Mouse (Mus musculus) cerebellum, postnatal 14 days (tissue): Measurements from ENCODE around the gene Ankrd12.

ENCODE experiments used
- DNase-seq, 2 experiments: peaks; one replicate each; pipeline ENCODE4 v3.0.0; 2021; ENCODE audit warnings: mixed read lengths in 2 of 2

Ankrd12 gene

DNA sequence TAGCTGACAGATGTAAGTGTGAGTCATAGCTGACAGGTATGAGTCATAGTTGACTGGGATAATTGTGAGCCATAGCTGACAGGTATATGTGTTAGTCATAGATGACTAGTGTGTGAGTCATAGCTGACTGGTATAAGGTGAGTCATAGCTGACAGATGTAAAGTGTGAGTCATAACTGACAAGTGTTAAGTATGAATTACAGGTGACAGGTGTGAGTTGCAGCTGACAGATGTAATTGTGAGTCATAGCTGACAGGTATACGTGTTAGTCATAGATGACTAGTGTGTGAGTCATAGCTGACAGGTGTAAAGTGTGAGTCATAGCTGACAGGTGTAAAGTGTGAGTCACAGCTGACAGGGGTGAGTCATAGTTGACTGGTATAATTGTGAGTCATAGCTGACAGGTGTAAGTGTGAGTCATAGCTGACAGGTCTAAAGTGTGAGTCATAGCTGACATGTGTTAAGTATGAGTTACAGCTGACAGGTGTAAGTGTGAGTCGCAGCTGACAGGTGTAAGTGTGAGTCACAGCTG lies 115.2 kb downstream of the Ankrd12 start:
- no peak for DNase-seq

DNA sequence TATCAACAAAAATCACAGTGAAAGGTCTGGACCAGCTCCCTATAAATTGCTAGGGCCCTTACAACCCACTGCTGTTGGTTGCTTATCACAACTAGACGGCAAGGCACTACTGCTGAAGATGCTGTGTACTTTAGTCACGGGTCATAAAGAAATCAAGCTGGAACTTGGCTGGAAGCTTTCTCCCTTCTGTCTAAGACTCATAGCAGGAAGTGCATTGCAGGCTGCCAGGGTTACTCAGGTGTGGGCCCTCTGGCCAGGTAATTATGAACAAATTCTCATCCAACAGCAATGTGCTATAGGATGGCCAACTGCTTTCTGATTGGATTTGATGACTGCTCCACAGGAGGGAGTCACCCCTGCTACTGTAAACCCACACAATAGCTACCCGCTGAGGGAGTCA lies 117.9 kb downstream of the Ankrd12 start:
- no peak for DNase-seq

DNA sequence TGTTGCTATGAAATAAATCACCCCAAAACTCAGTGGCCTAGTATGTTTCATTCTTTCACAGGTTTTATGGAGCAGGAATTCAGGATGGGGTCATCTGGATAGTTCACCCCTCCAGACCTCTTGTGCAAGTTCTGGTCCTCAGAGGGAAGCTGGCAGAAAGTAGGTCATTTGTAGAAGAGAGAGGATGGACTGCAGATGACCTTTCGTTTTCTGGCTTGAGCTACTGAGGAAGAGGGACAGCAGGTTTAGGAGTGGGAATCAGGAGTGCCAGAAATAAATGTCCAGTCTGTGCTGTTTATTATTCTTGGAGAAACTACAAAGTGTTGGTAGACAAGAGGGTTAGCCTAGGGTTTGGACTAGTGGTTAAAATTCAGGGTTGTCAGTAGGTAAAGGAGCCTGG lies 118.5 kb downstream of the Ankrd12 start:
- peak in 1 of 2 experiments; percentile 42 for DNase-seq

DNA sequence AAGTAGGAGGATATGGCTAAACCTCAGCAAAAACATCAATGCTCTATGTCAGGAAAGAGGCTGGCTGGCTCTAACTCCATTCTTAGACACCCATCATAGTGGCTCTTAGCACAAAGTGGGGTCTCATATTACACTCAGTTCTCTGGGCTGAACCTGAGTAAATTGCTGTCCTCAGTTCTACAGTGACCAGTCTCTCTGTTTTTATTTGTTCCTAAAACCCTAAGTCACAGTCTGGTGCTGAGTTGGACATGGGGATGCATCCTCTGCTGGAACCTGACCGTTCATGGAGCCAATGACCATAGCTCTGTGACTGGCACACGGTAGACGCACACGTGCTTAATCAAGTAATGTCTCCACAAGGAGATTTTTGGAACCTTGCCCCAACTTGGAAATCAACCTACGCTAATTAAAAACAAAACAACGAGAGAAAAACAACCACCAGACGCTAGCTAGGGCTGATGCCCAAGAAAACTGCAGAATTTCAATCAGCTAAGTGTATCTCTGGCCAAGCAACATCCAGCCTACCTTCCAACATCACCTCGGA lies 119.0 kb downstream of the Ankrd12 start:
- peak; percentile 54 to 64 for DNase-seq

DNA sequence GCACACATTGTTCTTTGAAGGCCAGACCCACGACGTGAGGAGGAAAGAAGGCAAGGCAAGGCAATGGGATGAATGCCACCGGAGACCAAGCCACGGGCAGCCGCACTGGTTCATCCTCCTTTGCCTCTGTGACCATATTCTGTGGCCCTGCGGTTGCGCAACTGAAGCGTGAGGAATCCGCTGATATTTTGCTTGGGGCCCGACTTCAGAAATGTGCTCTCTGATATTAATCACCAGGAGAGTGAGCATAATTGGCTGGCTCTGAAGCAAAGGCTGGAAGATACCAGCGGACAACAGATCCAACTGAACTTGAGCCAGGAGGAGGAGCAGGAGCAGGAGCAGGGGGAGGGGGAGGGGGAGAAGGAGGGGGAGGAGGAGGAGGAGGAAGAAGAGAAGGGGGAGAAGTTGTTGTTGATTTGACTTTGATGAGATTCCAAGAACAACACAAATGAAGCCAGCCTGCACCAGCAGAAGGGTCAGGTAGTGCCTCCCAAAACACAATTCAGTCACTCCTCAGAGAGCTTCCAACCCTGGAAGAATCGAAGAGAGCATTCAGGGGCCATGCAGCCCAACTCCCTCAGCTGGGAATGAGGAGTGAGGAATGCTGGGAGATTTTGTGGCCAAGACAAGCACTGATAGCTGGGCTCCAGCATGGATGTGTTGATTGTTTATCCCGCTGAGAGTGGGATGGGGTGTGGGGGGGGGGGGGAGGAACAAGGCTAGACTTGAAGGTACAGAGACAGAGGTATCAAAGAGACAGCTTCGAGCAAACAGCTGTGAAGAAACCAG lies 119.7 kb downstream of the Ankrd12 start:
- DNase-seq, result peak; percentile 69 to 75

DNA sequence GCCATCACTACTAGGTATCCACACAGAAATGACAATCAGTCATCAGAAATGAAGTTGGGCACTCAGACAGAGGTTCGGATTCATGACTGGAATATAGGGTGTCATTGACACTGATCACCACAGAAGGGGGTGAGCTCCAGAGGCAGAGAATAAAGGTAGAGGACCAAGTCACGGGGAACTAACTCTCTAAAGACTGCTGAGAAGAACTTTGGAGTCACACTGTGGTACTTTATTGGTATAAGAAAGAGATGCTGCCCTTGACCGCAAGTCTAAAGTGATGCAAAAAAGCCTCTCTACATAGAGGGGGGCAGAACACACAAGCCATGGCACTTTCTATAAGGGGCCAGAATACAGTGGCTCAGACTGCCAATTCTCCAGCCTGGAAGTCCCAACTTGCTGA lies 120.7 kb downstream of the Ankrd12 start:
- no peak for DNase-seq

DNA sequence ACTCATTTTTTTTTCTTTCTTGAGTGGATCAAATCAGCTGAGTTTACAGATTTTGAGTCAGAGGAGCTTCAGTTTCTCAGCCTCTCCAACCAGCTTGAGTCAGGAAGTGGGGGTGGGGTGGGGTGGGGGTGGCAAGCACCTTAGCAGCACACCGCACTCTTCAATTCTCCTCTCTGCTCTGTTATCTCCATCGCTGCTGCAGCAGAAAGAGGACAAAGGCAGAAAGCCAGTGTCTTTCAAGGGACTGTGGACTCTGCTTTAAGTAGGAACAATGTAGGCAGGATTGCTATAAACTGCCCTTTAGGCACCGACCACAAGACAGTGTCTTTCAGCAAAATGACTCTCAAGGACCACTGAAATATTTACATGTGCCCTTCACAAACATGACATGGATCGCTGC lies 122.9 kb downstream of the Ankrd12 start:
- DNase-seq, result no peak

DNA sequence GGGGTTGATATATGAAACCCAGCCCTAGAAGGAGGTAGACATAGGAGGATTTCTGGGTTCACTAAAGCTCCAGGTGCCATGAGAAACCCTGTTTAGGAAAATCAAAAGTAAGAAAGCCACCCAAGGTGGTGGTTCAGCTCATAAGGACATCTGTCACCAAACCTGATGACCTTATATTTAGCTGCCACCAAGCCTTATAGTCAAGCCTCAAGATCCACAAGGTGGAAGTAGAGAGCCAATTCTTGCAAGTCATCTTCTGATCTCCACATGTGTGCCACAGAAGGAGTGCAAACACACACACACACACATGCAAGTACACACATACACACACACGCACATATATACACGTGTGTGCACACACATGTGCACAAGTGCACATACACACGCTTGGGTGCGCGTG lies 124.8 kb downstream of the Ankrd12 start:
- DNase-seq, result peak; percentile 39 to 53

DNA sequence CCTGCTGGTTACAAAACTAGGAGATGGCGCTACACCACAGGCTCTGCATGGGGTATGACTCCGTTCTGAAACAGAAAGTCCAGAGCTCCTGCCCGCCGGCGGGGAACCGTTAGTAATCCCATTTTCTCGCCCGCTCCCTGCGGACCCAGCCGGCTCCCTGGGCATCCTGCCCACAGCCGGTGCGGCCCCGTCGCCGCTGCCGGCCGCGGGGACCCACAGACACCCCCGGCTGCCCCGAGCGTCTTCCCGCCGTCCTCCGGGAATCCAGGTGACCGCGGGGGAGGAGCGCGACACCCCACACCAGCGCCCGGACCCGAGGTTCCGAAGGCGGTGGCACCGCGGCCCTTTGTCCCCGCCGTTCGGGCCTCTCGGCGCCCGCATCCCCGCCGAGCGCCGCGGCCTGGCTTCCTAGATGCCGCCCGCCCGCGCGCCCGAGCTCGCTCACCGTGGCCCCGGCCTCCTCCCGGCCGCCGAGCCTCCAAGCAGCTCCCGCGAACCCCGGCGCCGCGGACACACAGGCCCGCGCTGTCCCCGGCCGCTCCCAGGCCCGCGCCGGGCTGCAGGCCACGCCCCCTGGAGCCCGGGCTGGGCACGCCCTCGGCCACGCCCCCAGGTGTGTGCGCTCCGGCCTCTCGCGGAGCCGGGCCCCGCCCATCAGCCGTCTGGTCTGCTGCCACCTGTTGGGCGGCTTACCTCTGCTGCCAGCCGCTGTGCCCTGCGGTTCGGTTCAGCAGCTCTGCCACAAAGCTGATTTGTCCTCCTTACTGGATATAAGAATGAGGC lies 126.1 kb downstream of the Ankrd12 start, which contains the start of gene Twsg1:
Gene Twsg1, minus strand, starts transcription at position 605 of the 783 bp plus-strand sequence.
- DNase-seq, result peak; percentile 97 to 98

DNA sequence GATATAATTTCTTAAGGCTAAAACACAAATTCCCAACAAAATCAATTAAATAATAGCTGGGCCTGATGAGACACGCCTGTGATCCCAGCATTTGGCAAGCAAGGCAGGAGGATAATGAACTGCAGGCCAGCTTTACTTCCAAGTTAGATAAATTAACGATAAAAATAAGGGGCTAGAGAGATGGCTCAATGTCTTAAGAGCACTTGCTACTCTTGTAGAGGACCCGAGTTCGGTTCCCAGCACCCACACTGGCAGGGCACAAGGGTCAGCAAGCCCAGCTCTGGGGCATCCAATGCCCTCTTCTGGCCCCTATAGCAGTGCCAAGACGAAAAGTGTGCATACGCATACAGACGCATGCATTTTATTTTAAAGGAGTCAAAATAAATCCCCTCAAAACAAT lies 126.7 kb downstream of the Ankrd12 start:
- peak; percentile 39 to 65 for DNase-seq

DNA sequence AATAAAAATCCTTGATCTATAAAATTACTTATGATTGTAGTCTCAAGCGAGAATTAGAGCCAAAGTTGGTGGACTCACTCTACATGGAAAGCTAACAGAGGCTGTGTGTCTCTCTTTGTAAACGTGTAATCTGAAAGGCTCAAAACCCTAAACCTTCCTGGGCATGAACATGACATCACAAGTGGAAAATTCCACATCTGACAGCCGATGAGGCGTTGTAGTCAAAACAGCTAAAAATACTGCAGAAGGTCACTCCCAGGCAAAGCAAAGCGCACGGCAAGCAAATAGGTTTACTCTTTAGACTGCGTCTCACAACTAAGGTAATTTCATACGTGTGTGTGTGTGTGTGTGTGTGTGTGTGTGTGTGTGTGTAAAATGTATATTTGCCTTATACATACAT lies 129.6 kb downstream of the Ankrd12 start:
- no peak for DNase-seq

DNA sequence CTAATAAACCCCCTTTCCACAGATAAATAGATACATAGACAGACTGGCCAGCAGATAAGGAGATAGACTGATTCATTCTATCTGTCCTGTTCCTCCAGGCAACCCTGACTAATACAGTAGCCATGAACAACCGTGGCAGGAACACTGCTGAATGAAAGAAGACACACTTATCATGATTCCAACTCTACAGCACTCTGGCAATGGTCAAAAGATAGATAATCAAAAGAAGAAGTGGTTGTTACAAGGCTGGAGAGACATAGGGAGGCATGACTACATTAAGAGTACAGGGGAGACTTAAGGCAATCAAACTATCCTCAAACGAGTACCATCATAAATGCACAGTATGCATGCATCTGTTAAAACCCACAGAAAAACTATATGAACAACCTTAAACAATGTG lies 131.5 kb downstream of the Ankrd12 start:
- no peak for DNase-seq

DNA sequence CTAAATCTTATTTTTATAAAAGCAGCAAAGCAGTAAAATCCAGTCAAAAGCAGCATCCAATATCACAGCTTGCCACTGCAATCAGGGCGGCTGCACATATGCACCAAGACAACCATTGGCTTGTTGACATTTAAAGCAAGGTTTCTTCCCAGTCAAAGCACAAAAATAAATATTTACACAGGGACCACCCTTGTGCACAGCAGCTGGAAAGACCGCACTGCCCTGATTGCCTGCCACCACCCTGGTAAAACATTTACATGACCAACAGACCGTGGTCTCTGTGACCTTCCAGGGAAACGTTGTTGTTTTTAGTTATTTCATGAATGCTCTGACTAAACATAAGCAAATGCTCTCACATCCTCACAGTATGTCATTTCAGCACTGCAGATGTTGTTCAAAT lies 134.5 kb downstream of the Ankrd12 start:
- DNase-seq, result no peak

DNA sequence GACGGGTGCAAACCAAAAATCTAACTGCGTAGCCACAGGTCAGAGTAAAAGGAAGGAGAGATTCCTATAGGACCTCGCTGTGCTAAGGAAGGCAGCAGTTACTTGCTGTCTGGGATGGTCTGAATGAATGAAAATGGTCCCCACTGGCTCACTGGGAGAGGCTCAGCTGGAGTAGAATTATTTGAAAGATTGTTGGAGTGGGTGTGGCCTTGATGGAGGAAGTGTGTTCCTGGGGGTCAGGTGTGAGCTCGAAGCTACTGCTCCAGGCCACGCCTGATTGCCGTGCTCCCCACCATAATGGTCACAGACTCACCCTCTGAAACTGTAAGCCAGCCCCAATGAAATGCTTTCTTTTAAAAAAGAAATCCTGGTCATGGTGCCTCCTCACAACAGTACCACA lies 135.6 kb downstream of the Ankrd12 start:
- DNase-seq, result no peak

DNA sequence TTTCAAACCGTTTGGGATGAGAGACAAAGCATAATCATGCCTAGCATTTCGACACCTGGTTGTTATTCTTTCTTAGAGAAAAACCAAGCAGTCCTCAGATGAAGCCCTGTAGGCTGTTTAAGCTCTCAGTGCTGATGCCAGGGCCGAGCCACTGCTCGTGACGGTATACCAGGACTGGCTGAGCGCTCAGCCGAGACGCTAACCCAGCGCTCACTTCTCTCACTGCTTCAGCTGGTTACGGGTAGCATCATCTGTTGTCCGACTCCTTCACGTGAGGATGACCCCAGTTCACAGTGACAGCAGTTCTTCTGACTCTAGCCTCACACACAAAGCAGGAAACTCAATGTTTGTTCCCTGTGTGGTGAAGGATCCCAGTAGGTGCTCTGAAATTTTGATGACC lies 136.7 kb downstream of the Ankrd12 start:
- no peak for DNase-seq

DNA sequence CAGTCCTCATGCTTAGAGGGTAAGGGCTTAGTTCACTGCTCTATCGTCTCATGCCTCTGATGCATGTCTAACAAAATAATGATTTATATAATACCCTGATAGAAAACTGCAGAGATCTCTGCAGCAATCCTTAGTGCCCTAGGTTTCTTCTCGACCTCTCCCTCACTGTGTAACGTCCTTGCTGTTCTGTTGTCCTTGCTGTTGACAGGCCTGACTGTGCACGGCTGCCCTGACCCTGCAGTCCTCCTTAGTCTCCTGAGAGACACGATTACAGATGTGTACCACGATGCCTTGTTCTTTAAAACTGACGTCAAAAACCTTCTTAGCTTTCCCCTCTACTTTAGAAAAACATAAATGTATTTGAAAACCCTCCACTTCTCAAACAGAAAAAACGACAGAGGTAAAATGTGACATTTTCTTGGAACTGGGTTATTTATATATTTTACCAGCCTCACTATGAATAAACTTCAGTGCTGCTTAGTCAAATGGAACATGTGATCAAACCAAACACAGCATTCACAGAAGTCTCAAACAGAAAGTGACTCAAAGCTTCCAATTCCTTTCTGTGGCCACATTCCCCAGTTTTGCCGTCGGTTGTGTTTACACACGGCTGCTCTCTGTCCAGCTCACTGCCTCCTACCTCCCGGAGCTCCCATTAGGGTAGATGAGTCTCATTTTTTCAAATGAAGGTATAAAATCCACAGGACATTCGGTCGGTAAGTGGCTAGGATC lies 137.3 kb downstream of the Ankrd12 start:
- no peak for DNase-seq

DNA sequence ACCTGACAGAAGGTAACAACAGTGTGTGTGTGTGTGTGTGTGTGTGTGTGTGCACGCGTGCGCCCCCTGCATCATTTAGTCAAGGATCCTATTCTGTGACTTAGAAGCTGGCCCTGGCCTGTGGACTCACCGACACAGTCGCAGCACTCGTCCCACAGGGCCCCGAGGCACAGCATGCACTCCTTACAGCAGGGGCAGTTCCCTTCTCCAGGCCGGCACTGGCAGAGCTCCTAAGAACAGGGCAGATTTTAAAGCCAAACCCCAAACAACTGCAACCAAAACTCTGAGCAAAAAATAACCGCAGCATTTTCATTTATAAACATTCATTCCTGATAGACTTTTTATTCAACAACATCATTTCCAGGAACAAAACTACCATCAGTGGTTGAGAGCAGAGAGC lies 139.2 kb downstream of the Ankrd12 start:
- no peak for DNase-seq

DNA sequence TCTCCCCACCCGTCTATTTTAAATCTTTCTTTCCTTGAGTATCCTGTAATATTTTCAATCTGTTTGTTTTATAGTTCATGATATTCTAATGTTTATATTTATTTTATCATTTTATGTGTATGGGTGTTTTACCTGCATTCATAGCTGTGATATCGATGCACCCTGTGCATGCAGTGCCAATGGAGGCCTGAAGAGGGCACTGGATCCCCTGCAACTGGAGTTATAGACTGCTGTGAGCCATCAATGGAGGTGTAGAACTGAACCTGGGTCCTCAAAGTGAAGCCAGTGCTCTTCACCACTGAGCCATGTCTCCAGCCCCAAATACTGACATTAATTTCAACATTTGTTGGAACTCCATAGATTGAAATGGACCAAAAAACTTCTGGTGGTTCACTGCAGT lies 143.1 kb downstream of the Ankrd12 start:
- DNase-seq, result no peak

DNA sequence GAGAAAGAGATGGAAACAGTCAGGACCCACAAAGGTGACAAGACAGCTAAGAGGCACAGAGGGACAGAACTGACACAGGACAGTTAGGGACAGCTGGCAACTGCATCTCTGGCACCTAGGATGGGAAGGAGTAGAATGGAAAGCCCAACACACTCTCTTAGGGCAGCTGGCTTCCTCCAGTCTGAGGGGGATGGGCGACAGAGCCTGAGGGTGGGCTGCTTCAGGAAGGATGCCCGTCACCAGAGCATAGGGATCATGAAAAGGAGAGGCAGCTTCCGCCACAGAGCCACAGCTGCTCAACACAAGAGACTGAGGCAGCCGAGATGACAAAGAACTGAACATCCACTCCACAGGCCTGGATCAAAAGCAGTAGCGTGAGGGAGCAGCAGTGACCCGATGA lies 145.4 kb downstream of the Ankrd12 start:
- DNase-seq, result peak in 1 of 2 experiments; percentile 47

DNA sequence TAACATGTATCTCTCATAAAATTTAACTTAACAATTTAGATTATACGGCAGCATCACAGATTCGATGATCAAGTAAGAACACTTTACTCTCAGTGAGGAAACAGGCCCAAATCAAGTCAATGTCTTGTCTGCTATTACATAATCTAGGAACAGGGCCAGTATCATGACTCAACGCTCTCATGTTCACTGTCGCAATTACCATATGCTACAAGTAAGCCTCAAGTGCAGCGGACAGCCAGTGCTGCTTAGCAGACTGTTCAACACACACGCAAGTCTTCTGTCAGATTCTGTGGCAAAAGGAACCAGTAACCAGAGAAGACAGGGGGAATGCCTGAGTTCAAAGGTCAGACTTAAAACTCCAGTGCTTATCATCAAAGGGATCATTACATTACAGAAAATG lies 145.9 kb downstream of the Ankrd12 start:
- peak; percentile 43 to 61 for DNase-seq

DNA sequence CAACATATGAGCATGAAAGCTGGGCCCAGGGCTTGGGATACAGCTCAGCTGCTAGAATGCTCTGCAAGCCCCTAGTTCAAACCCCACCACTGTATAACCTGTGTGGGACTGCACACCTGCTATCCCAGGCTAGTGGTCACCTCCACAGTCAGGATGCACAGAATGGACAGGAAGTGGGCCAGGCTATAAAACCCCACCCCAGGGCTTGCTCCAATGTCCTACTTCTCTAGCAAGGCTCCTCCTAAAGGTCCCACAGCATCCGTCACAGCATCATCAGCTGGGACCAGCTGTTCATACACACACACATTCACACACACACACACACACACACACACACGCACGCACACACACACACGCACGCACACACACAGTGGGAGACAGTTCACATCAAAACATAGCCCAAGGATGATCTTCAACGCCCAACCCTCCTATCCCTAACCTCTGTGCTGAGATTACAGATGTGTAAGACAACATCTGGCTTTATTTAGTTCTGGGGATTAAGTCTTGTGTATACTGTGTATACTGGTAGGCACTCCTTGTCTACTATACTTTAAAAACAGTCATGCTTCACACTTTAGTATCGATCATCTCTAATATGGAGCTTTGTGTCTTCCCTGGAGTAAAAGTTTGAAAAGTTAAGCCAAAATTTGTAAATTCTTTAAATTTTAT lies 146.6 kb downstream of the Ankrd12 start:
- DNase-seq, result no peak

DNA sequence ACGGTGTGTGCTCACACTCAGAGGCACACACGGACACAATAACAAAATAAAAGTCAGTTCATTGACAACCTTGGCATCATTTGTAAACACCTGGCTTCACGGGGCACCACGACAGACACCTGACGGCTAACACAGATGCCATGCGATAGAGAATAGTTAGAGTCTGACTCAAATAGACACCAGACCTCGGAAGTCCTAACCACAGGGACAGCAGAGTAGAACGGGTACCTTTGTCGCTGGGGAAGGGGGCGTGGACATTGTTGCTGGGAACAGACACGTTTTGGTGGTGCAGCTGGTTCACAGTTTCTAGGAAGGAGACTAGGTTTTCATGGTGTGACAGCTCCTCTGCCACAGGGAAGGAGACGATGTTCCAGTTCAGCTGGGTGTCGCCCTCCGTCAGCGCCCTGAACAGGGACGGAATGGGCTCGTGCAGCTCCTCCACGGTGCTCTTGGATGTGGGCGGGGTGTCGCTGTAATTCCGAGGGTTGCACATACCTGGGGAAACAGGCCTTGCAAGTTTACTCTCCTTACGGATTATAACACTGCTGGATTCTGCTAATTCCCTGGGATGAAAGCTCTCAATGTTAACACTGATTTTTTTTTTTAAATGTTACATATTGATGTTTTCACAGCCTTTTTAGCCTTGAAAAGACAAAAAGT lies 147.4 kb downstream of the Ankrd12 start:
- no peak for DNase-seq
